Mouse (Mus musculus): ENCODE results near the gene Nr4a1. TPM values are rescaled to one million over a fixed set of nuclear protein-coding genes. Genes with fewer than 3 reads are reported as not detected.
A peak's percentile ranks its signal among the peaks of the same experiment; 100 is the strongest.

The Nr4a1 gene
- polyA plus RNA-seq, 1 experiment from 2014 or later, result 5.9 TPM

GRCm38 (mm10) chr15:101262502-101262901, 8.4 kb downstream of the Nr4a1 start:
- no peak overlapping the region for H3K4me2 ChIP-seq (replicated peaks; ENCODE audit: low read depth)
- WGBS, result 57% methylated on average over 5 of the region's 5 CpGs
- H3K27me3 ChIP-seq (replicated peaks; ENCODE audit: control insufficient read depth, insufficient read depth, low read length), result 0 out of 2 replicates have a peak, but pooled peaks cover 3% of the 10 kb centered on the region
- H3K9ac ChIP-seq (ENCODE audit: low read depth, low read length), result no peak overlapping the region
- ATAC-seq, result no peak
- H3K9me3 ChIP-seq (ENCODE audit: control insufficient read depth), result no peaks in the 10 kb centered on the region
- no peaks in the 10 kb centered on the region for H3K36me3 ChIP-seq (ENCODE audit: control insufficient read depth, insufficient read depth)
- no peak overlapping the region for H3K4me3 ChIP-seq (ENCODE audit: low read depth, low read length)
- no peak for TF ChIP-seq CTCF (IDR thresholded peaks at IDR 0.05; ENCODE audit: low read depth)
- H3K27ac ChIP-seq (ENCODE audit: low read depth, low read length), result no peak overlapping the region
- H3K4me1 ChIP-seq (replicated peaks; ENCODE audit: control insufficient read depth, insufficient read depth, low read length), result no peaks in the 10 kb centered on the region; the same call in 1 of the 2 replicates

DNA sequence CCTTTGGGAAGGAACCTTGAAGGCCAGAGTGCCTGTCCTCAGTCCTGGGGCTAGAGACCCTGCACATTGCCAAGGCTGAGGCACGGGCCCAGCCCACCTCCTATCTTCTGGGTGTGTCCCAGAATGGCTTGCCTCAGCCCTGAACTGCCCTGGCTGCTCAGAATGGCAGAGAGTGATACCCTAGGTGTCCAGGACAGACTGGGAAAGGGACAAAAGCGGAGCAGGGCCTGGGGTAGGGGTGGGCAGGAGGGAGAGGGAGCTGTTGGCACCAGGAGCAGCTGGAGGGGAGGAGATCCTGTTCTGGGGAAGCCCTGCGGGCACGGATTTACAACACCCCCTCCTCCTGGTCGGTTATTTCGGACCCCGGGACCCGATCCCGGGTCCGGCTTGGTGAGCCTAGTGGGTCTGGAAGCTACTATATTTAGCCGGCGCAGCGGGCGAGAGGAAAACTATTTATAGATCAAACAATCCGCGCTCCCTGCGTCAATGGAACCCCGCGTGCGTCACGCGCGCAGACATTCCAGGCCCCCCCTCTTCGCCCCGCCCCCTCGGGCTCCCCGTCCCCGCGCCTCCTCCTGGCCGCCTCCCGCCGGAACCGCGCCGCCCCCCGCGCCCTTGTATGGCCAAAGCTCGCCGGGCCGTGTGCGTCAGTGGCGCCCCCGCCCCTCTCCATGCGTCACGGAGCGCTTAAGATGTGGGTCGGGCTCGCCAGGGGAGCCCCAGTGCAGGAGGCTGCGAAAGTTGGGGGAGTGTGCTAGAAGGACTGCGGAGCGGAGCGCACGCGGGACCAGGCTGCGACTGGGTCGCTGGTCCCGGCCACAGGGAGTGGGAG, 12.3 kb downstream of the Nr4a1 start:
- no peaks in the 10 kb centered on the region for H3K4me1 ChIP-seq (replicated peaks; ENCODE audit: control insufficient read depth, insufficient read depth, low read length)
- H3K4me2 ChIP-seq (replicated peaks; ENCODE audit: low read depth), result peak overlapping the region; percentile 89
- peak overlapping the region; percentile 57 for H3K4me3 ChIP-seq (ENCODE audit: low read depth, low read length)
- peak; percentile 49 for TF ChIP-seq CTCF (IDR thresholded peaks at IDR 0.05; ENCODE audit: low read depth)
- H3K9ac ChIP-seq (ENCODE audit: low read depth, low read length), result peak overlapping the region; percentile 35
- 3% methylated on average over 55 of the region's 57 CpGs for WGBS
- peak overlapping the region; percentile 10; the same call in 1 of the 2 replicates for H3K27ac ChIP-seq (ENCODE audit: low read depth, low read length)
- H3K9me3 ChIP-seq (ENCODE audit: control insufficient read depth), result no peaks in the 10 kb centered on the region
- H3K27me3 ChIP-seq (replicated peaks; ENCODE audit: control insufficient read depth, insufficient read depth, low read length), result 0 out of 2 replicates have a peak, but pooled peaks cover 9% of the 10 kb centered on the region
- ATAC-seq, result peak; percentile 79
- H3K36me3 ChIP-seq (ENCODE audit: control insufficient read depth, insufficient read depth), result 0 out of 2 replicates have a peak, but pooled peaks cover 4% of the 10 kb centered on the region

- Histone ChIP-seq H3K4me2 (replicated peaks; ENCODE audit: low read depth) (peak overlapping the region; percentile 89), H3K9me3 (ENCODE audit: control insufficient read depth) (no peaks in the 10 kb centered on the region), H3K4me1 (replicated peaks; ENCODE audit: control insufficient read depth, insufficient read depth, low read length) (no peaks in the 10 kb centered on the region), H3K36me3 (ENCODE audit: control insufficient read depth, insufficient read depth) (peaks cover 4% of the 10 kb centered on the region; the same call in 1 of the 2 replicates), H3K27ac (ENCODE audit: low read depth, low read length) (no peak overlapping the region), H3K4me3 (ENCODE audit: low read depth, low read length) (peak overlapping the region; percentile 57), H3K27me3 (replicated peaks; ENCODE audit: control insufficient read depth, insufficient read depth, low read length) (0 out of 2 replicates have a peak, but pooled peaks cover 9% of the 10 kb centered on the region), H3K9ac (ENCODE audit: low read depth, low read length) (peak overlapping the region; percentile 35)
- TF ChIP-seq CTCF (IDR thresholded peaks at IDR 0.05; ENCODE audit: low read depth), result no peak
- ATAC-seq, result no peak
- WGBS, result 3% methylated on average over 25 of the region's 25 CpGs
These were observed 13.3 kb downstream of the Nr4a1 start for GRCm38 (mm10) chr15:101267053-101268032.

DNA sequence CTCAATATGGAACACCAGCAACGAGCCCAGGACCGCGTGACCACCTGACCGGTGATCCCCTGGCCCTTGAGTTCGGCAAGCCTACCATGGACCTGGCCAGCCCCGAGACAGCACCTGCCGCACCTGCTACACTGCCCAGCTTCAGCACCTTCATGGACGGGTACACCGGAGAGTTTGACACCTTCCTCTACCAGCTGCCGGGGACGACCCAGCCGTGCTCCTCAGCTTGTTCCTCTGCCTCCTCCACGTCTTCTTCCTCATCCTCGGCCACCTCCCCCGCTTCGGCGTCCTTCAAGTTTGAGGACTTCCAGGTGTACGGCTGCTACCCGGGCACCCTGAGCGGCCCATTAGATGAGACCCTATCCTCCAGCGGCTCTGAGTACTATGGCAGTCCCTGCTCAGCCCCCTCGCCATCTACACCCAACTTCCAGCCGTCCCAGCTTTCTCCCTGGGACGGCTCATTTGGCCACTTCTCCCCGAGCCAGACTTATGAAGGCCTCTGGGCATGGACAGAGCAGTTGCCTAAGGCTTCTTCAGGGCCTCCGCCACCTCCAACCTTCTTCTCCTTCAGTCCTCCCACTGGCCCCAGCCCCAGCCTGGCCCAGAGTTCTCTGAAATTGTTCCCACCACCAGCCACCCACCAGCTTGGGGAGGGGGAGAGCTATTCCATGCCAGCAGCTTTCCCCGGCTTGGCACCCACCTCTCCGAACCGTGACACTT, 16.2 kb downstream of the Nr4a1 start:
- 91% methylated on average over 29 of the region's 29 CpGs for WGBS
- no peak overlapping the region for H3K27ac ChIP-seq (ENCODE audit: low read depth, low read length)
- no peaks in the 10 kb centered on the region for H3K9me3 ChIP-seq (ENCODE audit: control insufficient read depth)
- 0 out of 2 replicates have a peak, but pooled peaks cover 9% of the 10 kb centered on the region for H3K27me3 ChIP-seq (replicated peaks; ENCODE audit: control insufficient read depth, insufficient read depth, low read length)
- no peak overlapping the region for H3K4me3 ChIP-seq (ENCODE audit: low read depth, low read length)
- H3K4me1 ChIP-seq (replicated peaks; ENCODE audit: control insufficient read depth, insufficient read depth, low read length), result no peaks in the 10 kb centered on the region
- peaks cover 10% of the 10 kb centered on the region; the same call in 1 of the 2 replicates for H3K36me3 ChIP-seq (ENCODE audit: control insufficient read depth, insufficient read depth)
- H3K9ac ChIP-seq (ENCODE audit: low read depth, low read length), result no peak overlapping the region
- ATAC-seq, result no peak
- no peak overlapping the region for H3K4me2 ChIP-seq (replicated peaks; ENCODE audit: low read depth)
- TF ChIP-seq CTCF (IDR thresholded peaks at IDR 0.05; ENCODE audit: low read depth), result no peak

GRCm38 (mm10) chr15:101271107-101271506, 17.0 kb downstream of the Nr4a1 start:
- ATAC-seq, result no peak
- no peaks in the 10 kb centered on the region for H3K4me1 ChIP-seq (replicated peaks; ENCODE audit: control insufficient read depth, insufficient read depth, low read length)
- H3K9ac ChIP-seq (ENCODE audit: low read depth, low read length), result no peak overlapping the region
- peaks cover 10% of the 10 kb centered on the region; the same call in 1 of the 2 replicates for H3K36me3 ChIP-seq (ENCODE audit: control insufficient read depth, insufficient read depth)
- H3K27me3 ChIP-seq (replicated peaks; ENCODE audit: control insufficient read depth, insufficient read depth, low read length), result 0 out of 2 replicates have a peak, but pooled peaks cover 9% of the 10 kb centered on the region
- WGBS, result 77% methylated on average over 3 of the region's 3 CpGs
- H3K4me2 ChIP-seq (replicated peaks; ENCODE audit: low read depth), result no peak overlapping the region
- no peak for TF ChIP-seq CTCF (IDR thresholded peaks at IDR 0.05; ENCODE audit: low read depth)
- H3K9me3 ChIP-seq (ENCODE audit: control insufficient read depth), result no peaks in the 10 kb centered on the region
- H3K27ac ChIP-seq (ENCODE audit: low read depth, low read length), result no peak overlapping the region
- no peak overlapping the region for H3K4me3 ChIP-seq (ENCODE audit: low read depth, low read length)
